Mouse (Mus musculus): ENCODE measurements at regions not wholly inside any gene's neighbourhood (a gene's known extent, or its start where the extent isn't known, plus 50 kb on each side); places are given as distances from the start of the nearest gene placed in this dataset.

DNA sequence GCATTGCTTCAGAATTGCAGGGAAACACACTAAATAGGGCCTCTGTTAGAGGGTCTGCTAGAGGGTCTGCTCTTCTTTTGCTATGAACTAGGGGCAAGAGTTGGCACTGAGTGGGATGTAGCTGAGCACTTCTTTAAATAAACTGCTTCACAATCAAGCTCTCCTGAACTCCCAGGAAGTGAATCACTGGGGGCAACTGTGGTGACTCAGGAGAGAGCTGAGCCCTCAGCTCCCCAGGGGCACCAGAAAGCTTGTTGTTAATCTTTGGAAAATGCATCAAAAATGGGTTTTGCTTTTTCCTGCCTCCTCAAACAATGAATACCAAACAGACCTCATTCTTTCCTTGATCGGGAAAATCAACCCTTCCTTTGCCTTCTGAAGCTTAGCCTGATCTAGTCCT is 57.5 kb upstream of the Gnas start:
- no peaks in the 10 kb centered on the region for H3K4me1 ChIP-seq
- H3K27me3 ChIP-seq (ENCODE audit: low read depth, poor library complexity, severe bottlenecking): no peaks in the 10 kb centered on the region
- H3K27ac ChIP-seq (replicated peaks): no peak overlapping the region
- H3K9me3 ChIP-seq (replicated peaks): no peaks in the 10 kb centered on the region
- 97% methylated on average over 1 of the region's 1 CpGs for WGBS
- H3K36me3 ChIP-seq: no peaks in the 10 kb centered on the region
- H3K4me3 ChIP-seq: no peak overlapping the region
- DNase-seq (ENCODE audit: low spot score): no peak

Measured in midbrain, embryonic 10.5 days (tissue).